Mouse (Mus musculus): Measurements from ENCODE around the gene Lhb. TPM values are rescaled to one million over a fixed set of nuclear protein-coding genes. Genes with fewer than 3 reads are reported as not detected.
A peak's percentile ranks its signal among the peaks of the same experiment; 100 is the strongest.
"Not testable (repeated sequence)": the region's sequence is repeated elsewhere in the genome, so short reads cannot be mapped to it uniquely, and the experiment has no call there.

The Lhb gene
- total RNA-seq (2021) = not detected
- long read RNA-seq, experiment 1 = 0 reads
- long read RNA-seq, experiment 2 = 0 reads

DNA sequence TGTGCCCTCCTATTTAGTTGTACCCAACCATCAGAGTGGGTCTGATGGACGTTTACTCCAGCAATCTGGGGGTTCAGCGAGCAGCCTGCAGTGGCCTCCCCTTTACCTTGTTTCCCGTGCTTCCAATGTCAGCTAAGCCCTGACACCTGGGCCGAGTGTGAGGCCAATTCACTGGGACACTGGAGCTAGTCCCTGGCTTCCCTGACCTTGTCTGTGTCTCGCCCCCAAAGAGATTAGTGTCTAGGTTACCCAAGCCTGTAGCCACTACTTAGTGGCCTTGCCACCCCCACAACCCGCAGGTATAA is at the start of gene Lhb:
Gene Lhb (plus strand): TSS at position 206 of the 305 bp plus-strand sequence.
- DNase-seq (ENCODE audit: low spot score in 2 of 2) = no peak

DNA sequence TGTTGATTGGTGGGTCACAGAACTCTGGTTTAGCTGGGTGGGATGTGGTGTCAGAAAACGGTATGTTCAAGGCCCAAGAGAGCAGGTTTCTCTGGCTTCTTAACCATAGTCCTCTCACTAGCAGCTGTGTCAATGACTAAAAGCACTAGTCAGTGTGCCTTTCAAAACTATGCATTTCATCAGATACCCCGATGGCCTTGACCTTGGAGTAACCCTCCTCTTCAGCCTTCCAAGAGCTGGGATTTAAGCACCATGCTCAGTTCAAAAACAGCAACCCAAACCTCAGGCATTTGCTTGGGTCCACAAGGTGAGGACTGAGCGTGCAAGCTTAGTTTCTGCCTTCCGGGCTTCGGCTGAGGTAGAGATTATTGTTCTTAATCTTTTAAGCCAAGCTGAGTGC is 48.2 kb upstream of the Lhb start:
- no peak for DNase-seq (ENCODE audit: low spot score in 2 of 2)

DNA sequence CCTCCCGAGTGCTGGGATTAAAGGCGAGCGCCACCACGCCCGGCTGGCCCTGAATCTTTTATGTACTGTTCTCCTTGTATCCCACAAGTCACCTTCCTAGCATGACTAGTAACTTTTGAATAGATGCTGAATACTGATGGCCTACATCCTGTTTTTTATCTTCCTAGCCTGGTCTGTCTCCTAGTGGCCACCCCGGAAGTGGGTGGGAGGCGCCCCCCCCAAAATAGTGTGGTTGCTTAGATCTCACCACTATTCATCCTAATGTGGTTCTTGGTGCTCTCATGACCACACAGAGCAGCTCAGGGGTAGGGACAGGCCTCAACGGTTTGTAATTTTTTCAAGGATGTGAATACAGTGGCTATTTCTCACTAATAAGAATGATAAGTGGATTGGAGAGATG is 46.0 kb upstream of the Lhb start:
- DNase-seq (ENCODE audit: low spot score in 2 of 2) = no peak

DNA sequence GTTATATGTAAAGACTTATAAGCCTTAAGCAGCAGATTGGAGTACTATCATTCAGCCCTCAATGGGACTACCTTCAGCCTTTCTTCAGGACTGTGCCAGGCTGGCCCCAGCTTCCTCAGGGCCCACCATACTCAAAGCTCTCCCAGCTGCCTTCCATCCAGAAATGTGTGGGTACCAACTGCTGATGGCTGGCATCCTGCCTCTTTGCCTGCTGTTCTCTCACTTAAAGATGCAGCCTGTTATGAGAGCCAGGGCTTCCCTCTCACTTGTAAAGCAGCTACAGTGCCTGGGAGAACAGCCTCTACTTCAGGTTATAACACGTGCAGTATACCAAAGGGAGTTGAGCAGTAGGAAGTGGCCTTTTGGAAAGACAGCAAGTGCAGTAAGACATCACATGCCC is 44.6 kb upstream of the Lhb start:
- DNase-seq (ENCODE audit: low spot score in 2 of 2) = no peak

DNA sequence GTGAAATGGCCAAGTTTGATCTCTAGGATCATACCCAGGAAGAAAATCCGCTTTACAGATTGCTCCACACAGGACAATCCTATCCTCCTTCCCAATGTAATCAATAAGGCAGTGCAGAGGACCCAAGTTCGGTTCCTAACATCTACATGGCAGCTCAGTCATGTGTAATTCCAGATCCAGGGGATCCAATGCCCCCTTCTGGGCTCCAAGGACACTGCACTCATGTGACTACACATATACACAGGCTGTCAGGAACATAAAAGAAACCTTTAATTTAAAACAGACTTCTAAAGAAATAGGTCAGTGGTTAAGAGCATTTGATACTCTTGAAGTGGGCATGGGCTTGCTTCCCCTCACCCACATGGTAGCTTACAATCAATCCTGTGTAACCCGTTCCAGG is 34.5 kb upstream of the Lhb start:
- DNase-seq (ENCODE audit: low spot score in 2 of 2) = no peak

DNA sequence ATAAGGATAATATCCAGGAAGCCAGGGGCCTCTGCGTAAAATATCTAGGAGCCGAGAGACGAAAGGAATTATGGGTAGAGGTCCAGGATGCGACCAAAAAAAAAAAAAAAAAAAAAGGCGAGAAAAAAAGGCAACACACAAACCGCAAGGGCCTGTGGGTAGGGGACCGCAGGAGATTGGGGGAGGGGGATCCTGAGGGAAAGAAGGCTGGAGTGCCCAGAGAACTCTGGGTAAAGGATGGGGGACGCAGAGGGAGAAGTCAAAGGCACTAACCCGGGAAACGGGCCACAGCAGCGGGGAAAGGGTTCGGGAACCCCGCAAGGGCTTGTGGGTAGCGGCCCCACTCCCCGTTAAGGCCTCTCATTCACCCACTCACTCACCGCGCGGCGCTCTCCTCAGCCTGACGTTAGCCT is 25.5 kb upstream of the Lhb start:
- no peak for DNase-seq (ENCODE audit: low spot score in 2 of 2)

DNA sequence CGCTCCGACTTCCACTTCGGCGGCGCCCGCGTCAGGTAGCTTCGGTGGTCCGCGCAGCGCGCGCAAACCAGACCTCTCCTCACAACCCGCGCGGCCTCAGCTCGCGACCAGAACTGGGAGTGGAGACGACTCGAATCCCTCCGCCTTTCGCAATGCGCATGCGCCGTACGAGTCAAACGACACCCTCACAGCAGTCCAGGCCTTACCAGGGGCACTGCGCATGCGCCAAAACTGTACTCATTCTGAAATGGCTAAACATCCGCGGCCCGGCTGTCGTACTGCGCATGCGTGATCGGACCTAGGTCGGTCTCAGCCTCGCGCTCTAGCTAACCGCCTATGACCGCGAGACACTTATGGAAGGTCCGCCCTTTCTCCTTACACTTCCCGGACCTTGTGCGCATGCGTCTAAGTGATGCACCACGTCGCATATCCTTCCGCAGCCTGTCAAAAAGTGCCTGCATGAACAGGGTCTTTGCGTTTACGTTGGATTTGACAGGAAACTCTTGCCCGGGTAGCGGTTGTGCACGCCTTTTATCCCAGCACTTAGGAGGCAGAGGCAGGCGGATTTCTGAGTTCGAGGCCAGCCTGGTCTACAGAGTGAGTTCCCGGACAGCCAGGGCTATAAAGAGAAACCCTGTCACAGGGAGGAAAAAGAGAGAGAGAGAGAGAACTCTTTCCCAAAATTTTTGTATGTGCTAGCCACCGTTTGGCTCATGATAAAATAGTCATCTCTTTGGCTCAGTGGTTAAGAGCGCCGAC is 24.9 kb upstream of the Lhb start, which contains the start of gene Snrnp70:
Gene Snrnp70 (minus strand): TSS at position 165 of the 759 bp plus-strand sequence.
- peak; percentile 100 for DNase-seq (ENCODE audit: low spot score in 2 of 2)

DNA sequence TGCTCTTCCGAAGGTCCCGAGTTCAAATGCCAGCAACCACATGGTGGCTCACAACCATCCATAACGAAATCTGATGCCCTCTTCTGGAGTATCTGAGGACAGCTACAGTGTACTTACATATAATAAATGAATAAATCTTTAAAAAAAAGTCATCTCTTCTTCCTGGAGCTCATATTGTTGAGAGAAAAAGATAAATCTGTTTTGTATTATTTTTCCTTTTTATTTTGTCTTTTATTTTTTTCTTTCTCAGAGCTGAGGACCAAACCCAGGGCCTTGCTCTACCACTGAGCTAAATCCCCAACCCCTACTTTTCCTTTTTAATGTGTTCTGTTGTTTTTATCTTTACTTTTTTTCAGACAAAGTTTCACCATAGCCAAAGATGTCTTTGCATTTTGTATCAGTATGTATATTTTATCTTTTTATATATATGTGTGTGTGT is 24.3 kb upstream of the Lhb start:
- not testable (repeated sequence) for DNase-seq (ENCODE audit: low spot score in 2 of 2)

DNA sequence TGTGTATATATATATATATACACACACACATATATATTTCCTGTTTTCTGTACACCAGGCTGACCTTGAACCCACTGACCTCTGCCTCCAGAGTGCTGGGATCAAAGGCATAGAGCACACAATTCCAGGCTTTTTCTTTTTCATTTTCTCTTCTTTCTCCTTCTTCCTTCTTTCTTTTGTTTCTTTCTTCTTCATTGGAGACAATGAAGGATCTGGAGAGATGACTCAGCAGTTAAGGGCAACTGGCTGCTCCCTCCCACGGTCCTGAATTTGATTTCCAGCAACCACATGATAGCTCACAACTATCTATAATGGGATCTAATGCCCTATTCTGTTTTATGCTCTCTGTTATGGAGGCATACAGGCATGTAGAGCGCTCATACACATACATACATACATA is 23.8 kb upstream of the Lhb start:
- DNase-seq (ENCODE audit: low spot score in 2 of 2) = no peak

DNA sequence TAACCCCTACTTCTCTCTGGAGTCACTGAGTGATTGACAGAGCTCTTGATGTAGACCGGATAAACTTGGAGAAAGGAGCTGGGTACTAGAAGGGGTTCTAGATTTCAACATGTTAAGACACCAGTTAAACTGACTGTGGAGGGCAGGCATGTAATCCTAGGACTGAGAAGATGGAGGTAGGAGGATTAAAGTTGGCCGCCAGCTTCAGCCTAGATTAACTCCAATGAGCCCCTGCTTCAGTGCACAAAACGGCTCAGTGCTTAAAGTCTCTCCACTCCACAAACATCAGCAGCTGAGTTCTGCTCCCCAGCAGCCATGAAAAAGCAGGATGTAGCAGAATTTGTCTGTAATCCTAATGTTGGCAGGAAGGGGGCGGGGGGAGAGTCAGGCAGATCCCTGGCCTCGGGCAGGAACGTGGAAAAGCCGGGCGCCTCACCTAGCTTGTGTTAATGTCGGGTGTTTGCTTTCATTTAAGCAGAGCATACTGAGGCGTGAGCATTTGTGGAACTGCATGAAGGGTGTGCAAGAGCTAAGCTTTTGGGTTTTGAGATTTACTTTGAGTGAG is 19.0 kb upstream of the Lhb start:
- no peak for DNase-seq (ENCODE audit: low spot score in 2 of 2)

DNA sequence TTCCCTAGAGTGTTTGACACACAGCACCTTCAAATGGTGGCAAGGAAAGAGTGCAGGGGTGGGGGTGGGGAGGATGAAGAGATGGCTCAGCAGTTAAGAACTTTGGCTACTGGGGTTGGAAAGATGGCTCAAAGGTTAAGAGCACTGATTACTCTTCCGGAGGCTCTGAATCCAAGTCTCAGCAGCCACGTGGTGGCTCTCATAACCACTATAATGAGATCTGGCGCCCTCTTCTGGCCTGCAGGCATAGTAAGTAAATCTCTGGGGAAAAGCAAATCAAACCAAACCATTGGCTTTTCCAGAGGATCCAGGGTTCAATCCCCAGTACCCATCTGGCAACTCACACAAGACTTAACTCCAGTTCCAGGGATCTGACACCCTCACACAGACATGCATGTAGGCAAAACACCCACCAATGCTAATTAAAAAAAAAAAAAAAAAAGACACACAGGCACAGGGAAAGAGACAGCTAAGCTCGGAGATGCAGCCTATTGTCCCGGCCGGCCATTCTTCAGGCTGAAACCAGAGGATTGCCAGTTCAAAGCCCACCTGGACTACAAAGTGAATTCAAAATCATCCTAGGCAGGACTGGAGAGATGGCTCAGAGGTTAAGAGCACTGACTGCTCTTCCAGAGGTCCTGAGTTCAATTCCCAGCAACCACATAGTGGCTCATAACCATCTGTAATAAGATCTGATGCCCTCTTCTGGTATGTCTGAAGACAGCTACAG is 16.9 kb upstream of the Lhb start:
- DNase-seq (ENCODE audit: low spot score in 2 of 2) = peak in 1 of 2 experiments; percentile 59

DNA sequence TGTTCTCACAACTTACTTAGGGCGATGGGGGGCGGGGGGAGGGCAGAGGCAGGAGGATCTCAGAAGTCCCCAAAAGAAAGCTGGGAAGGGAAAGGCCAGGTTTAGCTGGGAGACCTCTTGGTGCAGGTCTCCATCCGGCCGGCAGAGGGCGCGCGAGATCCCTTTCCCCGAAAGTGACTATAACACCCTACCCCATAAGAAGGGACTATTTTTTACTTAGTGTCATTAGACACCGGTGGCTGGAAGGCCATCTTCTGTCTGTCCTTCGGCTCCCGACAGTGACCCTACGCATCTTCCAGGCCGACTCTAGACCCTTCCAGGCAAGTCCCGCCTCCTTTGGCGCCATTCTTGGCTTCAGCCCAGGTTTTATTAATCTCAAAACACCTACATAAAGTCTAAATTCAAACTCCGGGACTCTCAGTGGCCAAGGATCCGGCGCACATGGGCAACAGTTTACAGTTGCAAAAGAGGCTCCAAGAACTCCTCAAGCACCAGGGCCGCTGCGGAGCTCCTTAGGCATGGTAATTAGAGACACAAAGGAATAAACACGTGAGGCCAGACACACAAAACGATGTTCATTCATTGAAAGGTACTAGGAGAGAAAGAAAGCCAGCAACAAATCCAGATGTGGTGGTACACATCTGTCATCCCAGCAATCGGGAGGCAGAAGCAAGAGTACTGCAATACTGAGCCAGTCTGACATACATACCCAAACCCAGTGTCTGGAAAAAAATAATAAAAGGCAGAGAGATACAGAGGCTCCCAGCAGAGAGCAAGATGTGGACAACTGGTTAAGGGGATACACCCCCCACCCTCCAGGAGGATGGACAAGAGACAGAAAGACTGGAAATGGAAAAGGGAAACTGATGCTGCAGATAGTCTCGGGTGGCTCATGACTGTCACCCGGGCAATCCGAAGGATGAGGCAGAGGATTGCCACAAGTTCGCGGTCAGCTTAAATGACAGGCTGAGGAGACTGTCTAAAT is 15.2 kb upstream of the Lhb start, which contains the start of gene Kcna7:
Gene Kcna7 (plus strand): TSS at position 563 of the 985 bp plus-strand sequence.
- DNase-seq (ENCODE audit: low spot score in 2 of 2) = peak in 1 of 2 experiments; percentile 71

DNA sequence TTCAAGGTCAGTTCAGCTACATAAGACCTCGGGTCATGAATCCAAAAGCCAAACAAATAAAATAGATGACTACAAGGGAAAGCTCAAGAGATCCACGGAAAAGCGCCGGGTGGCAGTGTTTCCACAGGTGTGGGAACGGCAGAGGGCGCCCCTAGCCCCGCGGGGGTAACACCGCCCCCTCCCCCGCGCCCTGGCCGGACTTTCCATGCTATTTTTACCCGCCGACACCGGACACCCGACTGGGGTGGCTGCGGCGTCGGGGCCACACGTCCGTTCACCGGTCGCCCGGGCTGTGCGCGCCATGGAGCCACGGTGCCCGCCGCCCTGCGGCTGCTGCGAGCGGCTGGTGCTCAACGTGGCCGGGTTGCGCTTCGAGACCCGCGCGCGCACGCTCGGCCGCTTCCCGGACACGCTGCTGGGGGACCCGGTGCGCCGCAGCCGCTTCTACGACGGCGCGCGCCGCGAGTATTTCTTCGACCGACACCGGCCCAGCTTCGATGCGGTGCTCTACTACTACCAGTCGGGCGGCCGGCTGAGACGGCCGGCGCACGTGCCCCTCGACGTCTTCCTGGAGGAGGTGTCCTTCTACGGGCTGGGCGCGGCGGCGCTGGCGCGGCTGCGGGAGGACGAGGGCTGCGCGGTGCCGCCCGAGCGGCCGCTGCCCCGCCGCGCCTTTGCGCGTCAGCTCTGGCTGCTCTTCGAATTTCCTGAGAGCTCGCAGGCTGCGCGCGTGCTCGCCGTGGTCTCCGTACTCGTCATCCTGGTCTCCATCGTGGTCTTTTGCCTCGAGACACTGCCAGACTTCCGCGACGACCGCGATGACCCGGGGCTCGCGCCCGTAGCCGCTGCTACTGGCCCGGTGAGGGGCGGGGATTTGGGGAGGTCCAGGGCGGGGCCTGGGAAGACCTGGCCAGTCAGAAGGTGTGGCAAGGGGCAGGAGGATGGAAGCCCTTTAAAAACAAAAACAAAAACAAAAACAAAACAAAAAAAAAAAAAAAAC is 14.2 kb upstream of the Lhb start:
- no peak for DNase-seq (ENCODE audit: low spot score in 2 of 2)

DNA sequence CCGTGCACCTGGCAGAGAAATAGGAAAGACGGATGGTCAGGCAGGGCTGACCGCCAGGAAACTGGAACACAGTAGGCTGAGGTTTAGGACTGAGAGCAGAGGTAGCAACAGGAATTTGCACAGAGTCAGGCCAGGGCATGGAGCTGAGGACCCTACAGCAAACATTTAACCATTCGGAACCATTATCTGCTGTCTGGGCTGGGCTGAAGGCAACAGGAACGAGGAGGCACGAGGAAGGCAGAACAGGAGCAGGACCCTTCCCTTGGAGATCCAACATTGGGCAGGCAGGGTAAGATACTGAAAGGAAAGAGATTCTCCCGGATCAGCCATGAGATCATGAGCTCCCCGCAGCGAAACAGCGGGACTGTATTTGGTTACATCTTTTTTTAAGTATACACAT is 12.8 kb upstream of the Lhb start:
- no peak for DNase-seq (ENCODE audit: low spot score in 2 of 2)

DNA sequence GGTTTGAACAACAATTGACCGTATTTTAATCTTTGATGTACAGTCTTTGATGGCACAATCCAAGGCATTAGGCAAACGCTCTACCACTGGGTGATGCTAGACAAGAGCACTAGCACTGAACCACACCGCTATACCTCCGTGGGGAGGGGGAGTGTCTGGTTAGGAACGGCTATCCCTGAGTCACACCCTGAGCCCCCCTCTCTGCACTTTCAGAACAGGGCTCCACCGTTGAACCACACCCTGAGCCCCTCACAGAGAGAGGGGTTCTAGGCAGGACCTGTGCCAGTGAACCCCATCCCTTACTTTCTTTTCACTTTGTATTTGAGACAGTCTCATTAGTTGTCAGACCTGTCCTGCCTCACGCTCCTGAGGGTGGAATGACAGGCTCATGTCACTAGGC is 12.3 kb upstream of the Lhb start:
- DNase-seq (ENCODE audit: low spot score in 2 of 2) = no peak

DNA sequence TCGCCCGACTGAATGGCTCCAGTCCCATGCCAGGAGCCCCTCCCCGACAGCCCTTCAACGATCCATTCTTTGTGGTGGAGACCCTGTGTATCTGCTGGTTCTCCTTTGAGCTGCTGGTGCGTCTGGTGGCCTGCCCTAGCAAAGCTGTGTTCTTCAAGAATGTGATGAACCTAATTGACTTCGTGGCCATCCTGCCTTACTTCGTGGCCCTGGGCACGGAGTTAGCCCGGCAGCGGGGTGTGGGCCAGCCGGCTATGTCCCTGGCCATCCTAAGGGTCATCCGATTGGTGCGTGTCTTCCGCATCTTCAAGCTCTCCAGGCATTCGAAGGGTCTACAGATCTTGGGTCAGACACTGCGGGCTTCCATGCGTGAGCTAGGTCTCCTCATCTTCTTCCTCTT is 11.7 kb upstream of the Lhb start:
- DNase-seq (ENCODE audit: low spot score in 2 of 2) = no peak

DNA sequence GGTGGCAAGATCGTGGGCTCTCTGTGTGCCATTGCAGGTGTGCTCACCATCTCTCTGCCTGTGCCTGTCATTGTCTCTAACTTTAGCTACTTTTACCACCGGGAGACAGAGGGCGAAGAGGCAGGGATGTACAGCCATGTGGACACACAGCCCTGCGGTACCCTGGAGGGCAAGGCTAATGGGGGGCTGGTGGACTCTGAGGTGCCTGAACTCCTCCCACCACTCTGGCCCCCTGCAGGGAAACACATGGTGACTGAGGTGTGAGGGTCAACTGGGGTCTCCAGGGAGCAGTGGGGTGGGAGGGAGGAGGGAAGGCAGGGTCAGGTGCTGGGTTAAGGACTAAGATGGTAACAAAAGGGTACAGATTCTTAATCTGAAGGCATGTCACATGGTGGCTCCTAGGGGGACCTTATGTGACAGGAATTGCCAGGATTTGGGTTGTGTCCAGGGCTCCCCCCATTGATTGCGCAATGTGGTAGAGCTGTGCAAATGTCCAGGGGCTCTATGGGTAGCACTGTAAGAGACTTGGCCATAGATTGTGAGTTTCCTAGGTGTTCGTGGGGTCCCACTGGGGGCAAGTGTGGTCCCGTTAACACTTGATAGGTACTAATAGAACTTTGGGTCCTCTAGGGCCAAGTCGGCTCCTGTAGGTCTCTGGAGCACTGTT is 11.0 kb upstream of the Lhb start:
- DNase-seq (ENCODE audit: low spot score in 2 of 2) = no peak

DNA sequence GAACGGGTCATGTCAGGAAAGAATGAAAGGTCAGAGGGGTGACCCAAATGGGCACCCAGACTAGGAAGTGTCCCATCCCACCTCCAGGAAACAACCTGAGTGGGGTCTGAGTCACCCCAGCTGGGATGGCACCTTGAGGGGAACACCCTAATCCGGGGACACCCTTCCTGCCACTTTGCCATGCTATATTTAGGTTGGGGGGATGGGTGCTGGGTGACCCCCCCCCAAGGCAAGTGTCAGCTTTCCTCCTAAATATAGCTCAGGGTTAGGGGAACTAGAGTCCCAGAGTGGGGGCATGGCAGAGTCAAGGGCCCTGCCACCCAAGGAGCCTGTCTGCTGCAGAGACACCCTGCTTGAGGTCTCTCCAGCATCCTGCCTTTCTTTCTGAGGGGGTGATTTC is 8.2 kb upstream of the Lhb start:
- no peak for DNase-seq (ENCODE audit: low spot score in 2 of 2)
